Mouse (Mus musculus): ENCODE results near the gene Cluh. TPM values are rescaled to one million over a fixed set of nuclear protein-coding genes. Genes with fewer than 3 reads are reported as not detected.
A peak's percentile ranks its signal among the peaks of the same experiment; 100 is the strongest.

Cluh gene
- polyA plus RNA-seq (2012; ENCODE audit: insufficient read depth, insufficient read length, missing spikeins): 13.5 and 14.5 TPM in 2 replicates

DNA sequence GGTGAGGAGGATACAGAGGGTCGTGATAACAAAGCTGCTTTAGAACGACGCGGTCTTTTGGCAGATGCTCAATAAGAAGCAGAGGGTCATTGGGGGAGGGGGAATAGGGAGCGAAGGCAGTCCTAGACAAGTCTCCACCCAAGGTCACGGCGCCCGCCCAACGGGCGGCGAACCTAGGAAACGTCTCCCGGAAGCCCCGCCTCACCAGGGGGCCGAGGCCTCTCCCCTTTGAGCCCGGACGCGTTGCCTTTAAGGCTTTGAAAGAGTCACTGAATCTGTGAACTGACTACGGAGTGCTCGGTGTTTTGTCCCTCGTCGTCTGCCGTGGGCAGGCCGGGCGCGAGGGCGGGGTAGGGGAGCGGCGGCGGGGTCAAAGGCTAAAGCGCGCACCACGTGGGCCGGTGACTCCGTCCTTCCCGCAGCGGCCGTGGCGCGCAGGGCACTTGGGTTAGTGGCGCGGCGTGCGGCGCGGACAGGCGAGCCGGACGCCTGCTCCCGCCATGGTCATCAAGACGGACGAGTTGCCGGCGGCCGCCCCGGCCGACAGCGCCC, at the start of gene Cluh:
Gene Cluh, plus strand, starts transcription at position 401 of the 552 bp plus-strand sequence.
- Histone ChIP-seq H3K4me3 (ENCODE audit: insufficient read depth, low read length) (peak within 1 kb of the TSS; percentile 94), H3K27ac (ENCODE audit: insufficient read depth, low read depth, low read length) (peak within 1 kb of the TSS; percentile 94), H3K4me1 (ENCODE audit: control insufficient read depth, insufficient read depth, low read length) (peaks cover 46% of the 10 kb centered on the region)
- TF ChIP-seq CTCF (IDR thresholded peaks at IDR 0.05; ENCODE audit: low read depth, low read length) (no peak), POLR2A (IDR thresholded peaks at IDR 0.05; ENCODE audit: borderline replicate concordance, low read depth, low read length) (no peak)

DNA sequence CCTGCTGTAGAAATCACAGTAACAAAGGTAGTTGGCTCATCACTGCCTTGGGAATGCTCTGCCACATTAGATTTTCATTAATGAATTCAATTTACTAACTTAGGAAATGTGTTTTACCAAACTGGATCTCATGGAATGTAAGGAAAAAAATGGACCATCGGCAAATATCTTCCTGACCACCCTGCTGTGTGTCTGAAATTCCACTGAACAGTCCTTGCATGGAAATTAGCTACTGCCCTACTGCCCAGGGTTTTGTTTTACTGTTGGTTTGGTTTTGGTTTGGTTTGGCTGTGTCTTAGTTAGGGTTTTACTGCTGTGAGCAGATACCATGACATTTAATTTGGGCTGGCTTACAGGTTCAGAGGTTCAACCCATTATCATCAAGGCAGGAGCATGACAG, 47.0 kb upstream of the Cluh start:
- no peaks in the 10 kb centered on the region for H3K4me1 ChIP-seq (ENCODE audit: control insufficient read depth, insufficient read depth, low read length)
- no peak for TF ChIP-seq POLR2A (IDR thresholded peaks at IDR 0.05; ENCODE audit: borderline replicate concordance, low read depth, low read length)
- TF ChIP-seq CTCF (IDR thresholded peaks at IDR 0.05; ENCODE audit: low read depth, low read length): no peak
- H3K4me3 ChIP-seq (ENCODE audit: insufficient read depth, low read length): no peak overlapping the region
- no peak overlapping the region for H3K27ac ChIP-seq (ENCODE audit: insufficient read depth, low read depth, low read length)

DNA sequence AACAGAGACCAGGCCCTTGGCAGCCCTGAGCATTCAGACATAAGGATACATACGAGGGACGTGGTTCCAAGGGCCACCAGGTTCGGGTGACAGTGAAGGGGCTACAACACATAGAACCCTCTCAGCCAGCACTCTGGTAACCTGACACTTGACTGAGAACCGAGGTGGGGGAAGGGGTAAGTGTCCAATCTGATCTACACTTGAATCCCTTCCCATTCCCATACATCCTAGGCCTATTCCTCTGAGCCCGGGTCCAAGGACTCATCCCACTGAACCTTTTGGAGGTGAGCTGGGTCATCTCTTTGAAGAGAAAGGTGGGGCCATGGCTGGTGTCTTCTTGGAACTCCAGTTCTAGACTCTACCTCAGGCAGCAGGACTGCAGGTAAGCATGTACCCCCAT, 39.2 kb upstream of the Cluh start:
- no peaks in the 10 kb centered on the region for H3K4me1 ChIP-seq (ENCODE audit: control insufficient read depth, insufficient read depth, low read length)
- H3K27ac ChIP-seq (ENCODE audit: insufficient read depth, low read depth, low read length): no peak overlapping the region
- no peak overlapping the region for H3K4me3 ChIP-seq (ENCODE audit: insufficient read depth, low read length)
- TF ChIP-seq CTCF (IDR thresholded peaks at IDR 0.05; ENCODE audit: low read depth, low read length) (no peak), POLR2A (IDR thresholded peaks at IDR 0.05; ENCODE audit: borderline replicate concordance, low read depth, low read length) (no peak)

DNA sequence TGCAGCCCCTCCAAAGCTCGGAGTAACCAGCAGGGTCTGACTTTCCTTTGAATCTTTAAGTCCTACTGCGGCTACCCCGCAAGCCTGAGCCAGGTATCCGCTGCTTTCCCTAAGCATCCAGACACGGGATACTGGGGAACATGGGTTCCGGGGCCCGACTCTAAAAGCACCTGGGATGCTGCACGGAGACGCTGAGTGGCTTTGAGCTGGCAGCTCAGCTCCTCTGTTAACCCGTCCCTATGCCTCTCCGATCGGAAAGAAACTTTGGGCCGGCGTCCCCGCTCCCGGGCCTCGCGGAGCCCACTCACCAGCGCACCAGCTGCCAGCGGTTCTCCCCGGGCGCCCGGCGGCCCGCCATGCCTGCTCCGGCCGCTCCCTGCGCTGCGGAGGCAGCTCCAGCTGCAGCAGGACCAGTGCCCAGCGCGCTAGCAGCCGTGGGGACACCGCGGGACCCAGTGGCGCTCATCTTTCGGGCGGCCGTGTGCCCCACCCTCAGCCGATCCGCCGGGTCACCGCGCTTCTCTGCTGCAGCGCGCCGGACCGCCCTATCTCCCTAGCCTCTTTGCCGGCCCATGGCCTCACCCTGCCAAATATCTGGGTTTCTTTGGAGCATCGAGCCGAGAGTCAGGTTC, 38.6 kb upstream of the Cluh start, which contains the start of gene Rap1gap2:
Gene Rap1gap2, minus strand, starts transcription at position 371 of the 632 bp plus-strand sequence.
- H3K27ac ChIP-seq (ENCODE audit: insufficient read depth, low read depth, low read length): no peak within 1 kb of the TSS
- TF ChIP-seq CTCF (IDR thresholded peaks at IDR 0.05; ENCODE audit: low read depth, low read length): no peak
- TF ChIP-seq POLR2A (IDR thresholded peaks at IDR 0.05; ENCODE audit: borderline replicate concordance, low read depth, low read length): no peak
- peak within 1 kb of the TSS; percentile 40 for H3K4me3 ChIP-seq (ENCODE audit: insufficient read depth, low read length)
- no peaks in the 10 kb centered on the region for H3K4me1 ChIP-seq (ENCODE audit: control insufficient read depth, insufficient read depth, low read length)

DNA sequence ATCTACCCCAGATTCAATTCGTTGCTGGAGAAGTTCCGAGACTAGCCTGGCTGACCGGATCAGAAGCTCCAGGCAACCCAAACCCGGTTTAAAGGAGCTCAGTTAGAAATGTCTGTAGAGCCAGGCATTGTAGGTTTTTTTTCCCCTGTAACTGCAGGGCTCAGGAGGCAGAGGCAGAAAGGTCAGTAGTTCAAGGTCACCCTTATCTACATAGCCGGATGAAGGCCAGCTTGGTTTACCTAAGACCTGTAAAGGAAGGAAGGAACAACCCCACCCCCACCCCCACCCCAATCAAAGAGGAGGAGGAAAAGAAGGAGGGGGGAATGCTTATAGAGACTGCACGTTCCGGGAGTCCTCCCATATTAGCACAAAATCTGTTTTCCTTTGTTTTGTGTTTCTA, 37.9 kb upstream of the Cluh start:
- no peak overlapping the region for H3K27ac ChIP-seq (ENCODE audit: insufficient read depth, low read depth, low read length)
- TF ChIP-seq CTCF (IDR thresholded peaks at IDR 0.05; ENCODE audit: low read depth, low read length) (no peak), POLR2A (IDR thresholded peaks at IDR 0.05; ENCODE audit: borderline replicate concordance, low read depth, low read length) (no peak)
- H3K4me1 ChIP-seq (ENCODE audit: control insufficient read depth, insufficient read depth, low read length): no peaks in the 10 kb centered on the region
- no peak overlapping the region for H3K4me3 ChIP-seq (ENCODE audit: insufficient read depth, low read length)

DNA sequence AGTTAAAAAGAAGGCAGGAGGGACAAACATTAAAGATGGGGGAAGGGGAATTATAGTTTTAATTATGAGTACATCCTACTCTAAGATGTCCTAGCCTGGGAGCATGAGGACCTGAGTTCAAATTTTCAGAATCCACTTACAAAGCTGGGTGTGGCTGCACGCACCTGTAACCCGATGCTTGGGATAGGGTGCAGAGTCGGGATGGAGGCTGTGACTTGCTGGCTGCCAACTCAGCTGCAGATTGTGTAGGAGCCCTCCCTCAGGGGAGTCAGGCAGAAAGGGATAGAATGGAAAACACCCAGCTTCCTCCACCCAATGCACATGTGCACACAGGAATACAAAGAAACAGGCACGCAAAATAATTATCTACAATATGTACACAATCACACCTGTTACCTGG, 35.9 kb upstream of the Cluh start:
- H3K4me1 ChIP-seq (ENCODE audit: control insufficient read depth, insufficient read depth, low read length): no peaks in the 10 kb centered on the region
- H3K27ac ChIP-seq (ENCODE audit: insufficient read depth, low read depth, low read length): no peak overlapping the region
- TF ChIP-seq POLR2A (IDR thresholded peaks at IDR 0.05; ENCODE audit: borderline replicate concordance, low read depth, low read length): no peak
- TF ChIP-seq CTCF (IDR thresholded peaks at IDR 0.05; ENCODE audit: low read depth, low read length): no peak
- H3K4me3 ChIP-seq (ENCODE audit: insufficient read depth, low read length): no peak overlapping the region

DNA sequence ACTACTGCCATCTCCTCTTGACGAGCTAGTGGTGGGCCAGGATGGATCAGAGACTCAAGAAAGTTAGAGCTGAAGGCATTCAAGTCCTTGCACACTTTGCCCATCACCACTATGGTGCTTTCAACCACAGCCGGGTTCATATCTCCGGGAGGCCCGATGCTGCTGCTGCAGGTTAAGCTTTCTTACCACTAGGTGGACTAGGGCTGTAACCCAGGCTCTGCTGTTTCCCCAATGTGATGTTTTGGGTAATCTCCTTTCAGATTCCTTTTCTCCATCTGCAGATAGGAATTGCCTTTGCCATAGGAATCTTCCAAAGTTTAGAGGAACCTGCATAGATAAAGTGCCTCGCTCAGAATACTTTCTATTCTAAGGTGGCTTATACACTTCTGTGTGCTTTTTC, 33.7 kb upstream of the Cluh start:
- Histone ChIP-seq H3K27ac (ENCODE audit: insufficient read depth, low read depth, low read length) (no peak overlapping the region), H3K4me3 (ENCODE audit: insufficient read depth, low read length) (no peak overlapping the region), H3K4me1 (ENCODE audit: control insufficient read depth, insufficient read depth, low read length) (no peaks in the 10 kb centered on the region)
- TF ChIP-seq CTCF (IDR thresholded peaks at IDR 0.05; ENCODE audit: low read depth, low read length): no peak
- TF ChIP-seq POLR2A (IDR thresholded peaks at IDR 0.05; ENCODE audit: borderline replicate concordance, low read depth, low read length): no peak

DNA sequence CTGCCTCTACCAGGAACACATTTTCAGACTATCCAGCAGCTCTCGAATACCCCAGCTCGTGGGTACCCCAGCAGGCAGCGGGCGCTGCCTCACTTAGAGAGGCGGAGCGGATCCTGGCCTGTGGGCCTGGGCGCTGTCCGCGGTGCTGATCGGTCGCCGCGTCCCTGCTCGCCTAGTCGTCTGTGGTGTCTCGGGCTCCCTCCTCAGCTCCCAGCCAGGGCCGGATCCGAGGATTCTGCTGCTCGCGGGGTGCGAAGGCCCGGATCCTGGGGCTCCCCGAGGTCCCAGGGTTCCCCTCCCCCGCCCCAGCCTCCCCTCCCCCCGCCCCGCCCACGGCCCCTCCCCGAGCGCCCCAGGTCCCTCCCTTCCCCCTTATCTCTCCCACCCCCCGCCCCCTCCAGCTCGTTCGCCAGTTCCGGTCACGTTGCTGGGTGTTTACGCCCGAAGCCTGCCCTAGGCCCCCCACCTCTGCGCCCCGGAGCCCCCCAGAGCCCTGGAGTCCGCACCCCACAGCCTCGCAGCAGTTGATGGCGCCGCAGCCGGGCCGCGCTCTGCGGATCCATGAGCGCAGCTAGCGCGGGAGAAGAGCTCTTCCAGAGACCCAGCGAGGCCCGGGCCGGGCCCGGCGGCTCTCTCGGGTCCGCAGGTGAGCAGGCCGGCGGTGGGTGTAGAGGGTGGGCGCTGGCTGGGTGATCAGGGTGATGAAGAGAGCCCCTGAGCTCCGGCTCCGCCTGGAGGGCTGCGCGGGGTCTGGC, 29.9 kb upstream of the Cluh start, which contains the start of gene Ccdc92b:
Gene Ccdc92b, plus strand, starts transcription at position 405 of the 755 bp plus-strand sequence.
- Histone ChIP-seq H3K4me3 (ENCODE audit: insufficient read depth, low read length) (no peak within 1 kb of the TSS), H3K4me1 (ENCODE audit: control insufficient read depth, insufficient read depth, low read length) (no peaks in the 10 kb centered on the region), H3K27ac (ENCODE audit: insufficient read depth, low read depth, low read length) (no peak within 1 kb of the TSS)
- TF ChIP-seq CTCF (IDR thresholded peaks at IDR 0.05; ENCODE audit: low read depth, low read length): no peak
- TF ChIP-seq POLR2A (IDR thresholded peaks at IDR 0.05; ENCODE audit: borderline replicate concordance, low read depth, low read length): no peak

DNA sequence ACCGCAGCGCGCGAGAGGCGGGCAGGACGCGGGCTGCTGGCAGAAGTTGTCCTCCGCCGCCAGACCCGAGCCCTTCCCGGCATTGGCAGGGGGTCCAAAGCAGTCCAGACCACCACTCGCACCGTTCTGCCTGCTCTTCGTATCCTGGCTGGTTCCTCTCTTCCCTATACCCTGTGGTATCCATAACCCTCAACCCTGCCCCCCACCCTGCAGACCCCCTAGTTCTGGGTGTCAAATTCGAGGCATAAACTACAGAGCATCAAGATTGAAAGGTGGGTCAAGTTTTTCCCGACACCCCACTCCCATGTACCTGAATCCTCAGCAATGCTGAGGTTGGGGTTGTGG, 29.4 kb upstream of the Cluh start:
- no peak overlapping the region for H3K27ac ChIP-seq (ENCODE audit: insufficient read depth, low read depth, low read length)
- no peak for TF ChIP-seq CTCF (IDR thresholded peaks at IDR 0.05; ENCODE audit: low read depth, low read length)
- no peak for TF ChIP-seq POLR2A (IDR thresholded peaks at IDR 0.05; ENCODE audit: borderline replicate concordance, low read depth, low read length)

More for the DNA sequence above, 29.4 kb upstream of the Cluh start:
- Histone ChIP-seq H3K4me1 (ENCODE audit: control insufficient read depth, insufficient read depth, low read length) (no peaks in the 10 kb centered on the region), H3K4me3 (ENCODE audit: insufficient read depth, low read length) (no peak overlapping the region)

Data from bone marrow macrophage, adult 2 months (primary cell).